Mouse (Mus musculus): Measurements from ENCODE around the gene Gcn1l1. TPM values are rescaled to one million over a fixed set of nuclear protein-coding genes. Genes with fewer than 3 reads are reported as not detected.

Gene Gcn1l1
- polyA plus RNA-seq, 1 experiment from 2014 or later: 58.8 TPM

DNA sequence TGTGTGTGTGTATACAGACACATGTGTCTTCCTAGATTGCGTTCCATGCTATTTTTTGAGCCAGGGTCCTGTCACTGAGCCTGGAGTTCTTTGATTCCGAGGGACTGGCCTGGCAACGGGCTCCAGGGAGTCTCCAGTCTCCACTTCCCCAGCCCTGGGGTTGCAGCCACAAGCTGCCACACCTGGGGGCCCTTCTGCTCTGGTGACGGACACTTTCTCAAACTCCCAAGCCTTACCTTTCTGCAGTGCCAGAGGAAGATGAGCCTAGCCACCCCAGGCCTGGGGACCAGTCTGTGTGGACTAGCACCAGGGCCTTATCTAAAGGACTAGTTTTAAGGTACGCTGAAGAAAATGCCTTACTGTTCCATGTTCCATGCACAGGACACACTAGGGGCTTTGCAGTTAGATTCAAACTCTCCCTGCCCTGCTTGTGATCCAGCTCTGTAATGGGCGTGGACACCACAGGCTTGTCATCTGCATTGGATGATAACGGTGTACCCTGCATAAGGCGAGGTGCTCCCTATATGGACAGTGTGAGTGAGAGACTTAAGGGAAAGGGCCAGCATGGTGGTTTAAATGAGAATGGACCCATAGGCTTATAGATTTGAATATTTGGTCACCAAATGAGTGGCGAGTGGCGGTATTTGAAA lies 61.3 kb downstream of the Gcn1l1 start:
- Histone ChIP-seq H3K36me3 (ENCODE audit: insufficient read depth) (peaks cover 17% of the 10 kb centered on the region), H3K4me1 (ENCODE audit: insufficient read depth) (no peaks in the 10 kb centered on the region), H3K27ac (ENCODE audit: low read depth) (no peak overlapping the region), H3K27me3 (ENCODE audit: insufficient read depth, low read length) (no peaks in the 10 kb centered on the region), H3K9ac (no peak overlapping the region), H3K9me3 (ENCODE audit: low read depth, low read length) (no peaks in the 10 kb centered on the region), H3K4me2 (no peak overlapping the region; the same call in 1 of the 2 replicates), H3K4me3 (ENCODE audit: low read depth, low read length) (no peak overlapping the region)
- TF ChIP-seq CTCF (IDR thresholded peaks at IDR 0.05; ENCODE audit: low read depth): no peak
- ATAC-seq (ENCODE audit: insufficient read depth) (no peak), DNase-seq (no peak)
- WGBS: 84% methylated on average over 10 of the region's 10 CpGs

DNA sequence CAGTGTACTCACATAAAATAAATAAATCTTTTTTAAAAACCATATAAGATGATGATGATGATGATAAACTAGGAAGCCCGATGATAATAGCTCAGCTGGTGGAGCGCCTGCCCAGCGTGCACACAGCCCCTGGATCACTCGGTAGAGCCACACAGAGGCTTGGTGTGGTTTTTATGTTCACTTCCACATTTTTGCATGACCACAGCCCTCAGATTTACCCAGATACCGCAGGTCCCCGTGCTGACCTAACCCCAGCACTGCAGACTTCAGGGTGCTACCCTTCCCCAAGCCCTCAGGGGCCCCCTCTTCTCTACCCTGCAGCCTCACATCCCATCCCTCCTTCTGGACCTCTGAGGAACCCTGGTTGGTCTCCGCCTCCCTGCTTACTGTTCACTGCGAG lies 63.0 kb downstream of the Gcn1l1 start:
- no peak for TF ChIP-seq CTCF (IDR thresholded peaks at IDR 0.05; ENCODE audit: low read depth)
- Histone ChIP-seq H3K4me3 (ENCODE audit: low read depth, low read length) (no peak overlapping the region), H3K9ac (no peak overlapping the region; the same call in 1 of the 2 replicates), H3K4me1 (ENCODE audit: insufficient read depth) (peaks cover 4% of the 10 kb centered on the region; the same call in 1 of the 2 replicates), H3K27ac (ENCODE audit: low read depth) (no peak overlapping the region), H3K27me3 (ENCODE audit: insufficient read depth, low read length) (no peaks in the 10 kb centered on the region), H3K4me2 (no peak overlapping the region), H3K36me3 (ENCODE audit: insufficient read depth) (peaks cover 6% of the 10 kb centered on the region; the same call in 1 of the 2 replicates), H3K9me3 (ENCODE audit: low read depth, low read length) (no peaks in the 10 kb centered on the region)
- DNase-seq (no peak), ATAC-seq (ENCODE audit: insufficient read depth) (no peak)
- 68% methylated on average over 8 of the region's 8 CpGs for WGBS

- WGBS: 84% methylated on average over 4 of the region's 4 CpGs
- ATAC-seq (ENCODE audit: insufficient read depth): no peak
- H3K4me3 ChIP-seq (ENCODE audit: low read depth, low read length): no peak overlapping the region
- H3K4me1 ChIP-seq (ENCODE audit: insufficient read depth): peaks cover 6% of the 10 kb centered on the region
- no peak for TF ChIP-seq CTCF (IDR thresholded peaks at IDR 0.05; ENCODE audit: low read depth)
- H3K9me3 ChIP-seq (ENCODE audit: low read depth, low read length): no peaks in the 10 kb centered on the region
- no peak overlapping the region for H3K9ac ChIP-seq
- no peaks in the 10 kb centered on the region for H3K27me3 ChIP-seq (ENCODE audit: insufficient read depth, low read length)
- H3K27ac ChIP-seq (ENCODE audit: low read depth): no peak overlapping the region
- DNase-seq: no peak
- no peak overlapping the region for H3K4me2 ChIP-seq
- H3K36me3 ChIP-seq (ENCODE audit: insufficient read depth): 0 out of 2 replicates have a peak, but pooled peaks cover 7% of the 10 kb centered on the region
Observed at GRCm38 (mm10) chr5:115629672-115630071, 64.6 kb downstream of the Gcn1l1 start.

DNA sequence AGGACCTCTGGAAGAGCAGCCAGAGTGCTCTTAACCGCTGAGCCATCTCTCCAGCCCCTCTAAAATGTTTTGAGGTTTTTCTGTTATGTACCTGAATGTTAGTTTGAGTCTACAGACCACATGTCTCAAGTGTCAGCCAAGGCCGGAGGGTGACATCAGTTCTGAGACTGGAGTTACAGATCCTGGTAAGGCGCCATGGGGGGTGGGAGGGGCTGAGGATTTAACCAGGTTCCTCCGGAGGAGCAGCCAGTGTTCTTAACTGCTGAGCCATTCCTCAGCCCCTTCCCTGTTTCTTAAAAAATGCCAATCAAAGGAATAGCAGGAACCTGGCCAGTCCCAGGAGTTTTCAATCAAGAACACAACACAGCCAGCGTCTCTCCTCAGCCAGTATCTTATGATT lies 65.2 kb downstream of the Gcn1l1 start:
- DNase-seq (no peak), ATAC-seq (ENCODE audit: insufficient read depth) (no peak)
- Histone ChIP-seq H3K9ac (no peak overlapping the region; the same call in 1 of the 2 replicates), H3K27ac (ENCODE audit: low read depth) (no peak overlapping the region), H3K27me3 (ENCODE audit: insufficient read depth, low read length) (no peaks in the 10 kb centered on the region), H3K9me3 (ENCODE audit: low read depth, low read length) (no peaks in the 10 kb centered on the region), H3K4me3 (ENCODE audit: low read depth, low read length) (0 out of 2 replicates have a peak overlapping the region, but pooled peaks have one; percentile 84), H3K4me1 (ENCODE audit: insufficient read depth) (peaks cover 6% of the 10 kb centered on the region), H3K4me2 (peak overlapping the region; percentile 75), H3K36me3 (ENCODE audit: insufficient read depth) (0 out of 2 replicates have a peak, but pooled peaks cover 8% of the 10 kb centered on the region)
- WGBS: 40% methylated on average over 5 of the region's 5 CpGs
- TF ChIP-seq CTCF (IDR thresholded peaks at IDR 0.05; ENCODE audit: low read depth): no peak

DNA sequence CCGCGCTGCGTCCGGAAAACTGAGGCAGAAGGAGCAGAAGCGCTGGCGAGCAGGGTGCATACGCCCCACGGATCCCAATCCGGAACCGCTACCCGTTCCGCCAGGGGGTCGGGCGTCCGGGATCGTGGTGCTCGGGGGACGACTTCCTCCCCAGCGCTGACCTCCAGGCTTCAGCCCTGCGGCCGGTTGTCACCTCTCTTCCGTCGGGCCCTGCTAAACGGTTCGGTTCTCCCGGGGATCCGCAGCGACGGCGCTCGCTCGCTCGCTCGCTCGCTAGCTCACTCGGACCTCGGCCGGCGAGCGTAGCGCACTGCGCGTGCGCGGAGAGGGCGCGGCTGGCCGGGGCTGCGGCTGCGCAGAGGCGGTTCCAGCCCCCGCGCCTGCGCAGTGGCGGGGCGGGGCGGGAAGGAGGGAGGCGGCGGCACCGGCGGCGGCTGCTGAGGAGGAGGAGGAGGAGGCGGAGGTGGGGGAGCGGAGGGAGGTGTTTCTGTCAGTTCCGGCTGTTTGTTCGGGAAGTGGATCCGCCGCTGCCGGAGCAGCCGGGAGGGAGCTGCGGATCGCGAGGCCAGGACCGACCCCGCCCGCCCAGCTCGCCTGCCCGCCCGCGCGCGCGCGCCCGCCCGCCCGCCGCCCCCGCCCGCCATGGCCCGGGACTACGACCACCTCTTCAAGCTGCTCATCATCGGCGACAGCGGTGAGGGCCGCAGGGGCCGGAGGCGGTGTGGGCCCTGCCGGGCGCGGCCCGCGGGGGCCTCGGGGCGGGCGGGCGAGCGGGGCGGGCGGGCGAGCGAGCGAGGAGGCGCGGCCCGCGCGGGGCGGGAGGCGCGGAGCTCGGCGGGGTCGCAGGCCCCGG lies 66.7 kb downstream of the Gcn1l1 start, which contains the start of gene Rab35:
TSS of gene Rab35 (plus strand) at position 404 of the 853 bp plus-strand sequence.
- under 1% methylated on average over 89 of the region's 125 CpGs for WGBS
- Histone ChIP-seq H3K9ac (peak within 1 kb of the TSS; percentile 89), H3K27me3 (ENCODE audit: insufficient read depth, low read length) (no peaks in the 10 kb centered on the region), H3K4me3 (ENCODE audit: low read depth, low read length) (peak within 1 kb of the TSS; percentile 84), H3K27ac (ENCODE audit: low read depth) (peak within 1 kb of the TSS; percentile 79), H3K4me2 (peak within 1 kb of the TSS; percentile 75), H3K36me3 (ENCODE audit: insufficient read depth) (0 out of 2 replicates have a peak, but pooled peaks cover 14% of the 10 kb centered on the region), H3K9me3 (ENCODE audit: low read depth, low read length) (no peaks in the 10 kb centered on the region), H3K4me1 (ENCODE audit: insufficient read depth) (peaks cover 8% of the 10 kb centered on the region)
- DNase-seq (peak; percentile 98), ATAC-seq (ENCODE audit: insufficient read depth) (peak; percentile 84)
- peak; percentile 22; the same call in 1 of the 2 replicates for TF ChIP-seq CTCF (IDR thresholded peaks at IDR 0.05; ENCODE audit: low read depth)

- Histone ChIP-seq H3K4me3 (ENCODE audit: low read depth, low read length) (peak overlapping the region; percentile 84), H3K9ac (peak overlapping the region; percentile 89), H3K27me3 (ENCODE audit: insufficient read depth, low read length) (no peaks in the 10 kb centered on the region), H3K9me3 (ENCODE audit: low read depth, low read length) (no peaks in the 10 kb centered on the region), H3K27ac (ENCODE audit: low read depth) (peak overlapping the region; percentile 77), H3K36me3 (ENCODE audit: insufficient read depth) (peaks cover 14% of the 10 kb centered on the region; the same call in 1 of the 2 replicates), H3K4me2 (peak overlapping the region; percentile 75), H3K4me1 (ENCODE audit: insufficient read depth) (peaks cover 8% of the 10 kb centered on the region)
- ATAC-seq (ENCODE audit: insufficient read depth): peak; percentile 22
- DNase-seq: peak; percentile 55
- TF ChIP-seq CTCF (IDR thresholded peaks at IDR 0.05; ENCODE audit: low read depth): no peak
- WGBS: 1% methylated on average over 30 of the region's 30 CpGs
Observed at GRCm38 (mm10) chr5:115632358-115632714, 67.3 kb downstream of the Gcn1l1 start.

All from lung, embryonic 14.5 days (tissue).